Mouse (Mus musculus) kidney, postnatal 36 days (tissue): ENCODE results near the gene H2-T3.
A peak's percentile ranks its signal among the peaks of the same experiment; 100 is the strongest.
"Not testable (repeated sequence)": the region's sequence is repeated elsewhere in the genome, so short reads cannot be mapped to it uniquely, and the experiment has no call there.

Experiments used
- DNase-seq, 2 experiments: peaks; one replicate each; pipeline ENCODE4 v3.0.0; 2021 to 2022; ENCODE audit warnings: mixed read lengths in 2 of 2

Gene H2-T3

DNA sequence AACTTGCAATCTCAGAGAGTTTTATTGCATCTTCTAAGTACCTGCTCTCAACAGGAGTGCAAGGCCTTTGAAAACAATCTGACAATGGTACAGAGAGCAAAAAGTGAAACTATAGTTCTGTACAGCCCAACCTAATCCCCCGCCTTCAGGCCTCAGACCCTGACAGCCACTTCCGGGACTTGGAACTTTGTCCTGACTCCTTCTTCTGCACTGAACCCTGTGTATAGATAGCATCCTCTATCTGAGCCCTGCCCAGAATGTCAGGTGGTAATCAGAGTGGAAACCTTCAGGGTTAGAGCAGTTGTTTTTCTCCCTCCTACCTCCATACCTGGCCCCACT lies at the start of gene H2-T3:
Gene H2-T3 (minus strand): TSS at position 119 of the 339 bp plus-strand sequence.
- no peak for DNase-seq

GRCm38 (mm10) chr17:36237321-36237921 lies 47.3 kb upstream of the H2-T3 start:
- DNase-seq: peak in 1 of 2 experiments; percentile 35

- peak; percentile 38 to 64 for DNase-seq
Measured at GRCm38 (mm10) chr17:36235300-36235699, 45.2 kb upstream of the H2-T3 start.

DNA sequence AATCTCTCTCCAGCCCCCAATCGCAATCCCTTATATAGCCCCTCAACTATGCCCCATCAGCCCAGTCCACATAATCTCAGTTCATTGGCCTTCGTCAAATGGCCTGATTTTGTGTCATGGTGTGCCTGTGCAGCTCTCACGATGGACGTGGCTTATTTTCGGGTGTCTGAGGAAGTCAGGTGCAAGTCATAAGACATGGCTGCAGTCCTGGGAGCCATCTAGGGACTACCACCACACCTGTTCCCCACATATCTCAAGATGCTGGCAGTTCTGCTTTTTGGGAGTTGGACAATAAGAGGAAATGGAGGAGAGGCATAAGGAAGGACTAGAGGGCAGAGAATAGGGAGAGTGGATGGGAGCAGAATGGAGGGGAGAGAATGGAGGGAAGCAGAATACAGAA lies 43.5 kb upstream of the H2-T3 start:
- no peak for DNase-seq

DNA sequence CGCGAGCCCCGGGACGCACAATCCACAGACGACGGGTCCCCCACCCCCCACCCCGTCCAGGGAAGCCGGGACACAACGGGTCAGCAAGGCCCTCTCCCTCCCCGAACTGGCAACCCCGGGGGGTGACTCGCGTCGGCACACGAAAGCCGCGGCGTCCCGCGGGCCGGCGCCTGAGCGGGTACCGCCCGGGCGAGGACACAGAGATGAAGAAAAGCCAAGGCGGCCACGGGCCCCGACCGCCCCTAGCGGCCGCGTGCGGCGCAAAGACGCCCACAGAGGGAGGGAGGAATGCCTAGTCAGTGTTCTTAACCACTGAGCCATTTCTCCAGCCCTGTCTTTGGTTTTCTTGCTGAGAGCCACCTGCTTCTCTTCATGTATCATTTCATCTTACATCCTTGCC lies 41.2 kb upstream of the H2-T3 start:
- peak; percentile 64 to 86 for DNase-seq

- no peak for DNase-seq
Measured at GRCm38 (mm10) chr17:36229046-36229445, 39.0 kb upstream of the H2-T3 start.

DNA sequence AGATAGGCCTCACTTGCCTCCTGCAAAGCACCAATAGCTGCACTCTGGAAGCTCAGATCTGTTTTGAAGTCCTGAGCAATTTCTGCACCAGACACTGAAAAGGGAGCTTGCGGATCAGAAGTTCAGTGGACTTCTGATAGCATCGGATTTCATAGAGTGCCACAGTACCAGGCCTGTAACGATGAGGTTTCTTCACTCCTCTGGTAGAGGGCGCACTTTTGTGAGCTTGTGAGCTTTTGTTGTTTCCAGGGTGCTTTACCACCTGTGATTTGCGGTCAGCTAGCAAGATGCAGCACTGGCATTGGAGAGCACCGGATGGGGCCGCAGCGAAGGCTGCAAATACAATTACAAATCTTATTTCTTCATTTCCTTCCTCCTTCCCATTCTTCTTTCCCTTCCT lies 36.8 kb upstream of the H2-T3 start:
- peak in 1 of 2 experiments; percentile 48 for DNase-seq

DNA sequence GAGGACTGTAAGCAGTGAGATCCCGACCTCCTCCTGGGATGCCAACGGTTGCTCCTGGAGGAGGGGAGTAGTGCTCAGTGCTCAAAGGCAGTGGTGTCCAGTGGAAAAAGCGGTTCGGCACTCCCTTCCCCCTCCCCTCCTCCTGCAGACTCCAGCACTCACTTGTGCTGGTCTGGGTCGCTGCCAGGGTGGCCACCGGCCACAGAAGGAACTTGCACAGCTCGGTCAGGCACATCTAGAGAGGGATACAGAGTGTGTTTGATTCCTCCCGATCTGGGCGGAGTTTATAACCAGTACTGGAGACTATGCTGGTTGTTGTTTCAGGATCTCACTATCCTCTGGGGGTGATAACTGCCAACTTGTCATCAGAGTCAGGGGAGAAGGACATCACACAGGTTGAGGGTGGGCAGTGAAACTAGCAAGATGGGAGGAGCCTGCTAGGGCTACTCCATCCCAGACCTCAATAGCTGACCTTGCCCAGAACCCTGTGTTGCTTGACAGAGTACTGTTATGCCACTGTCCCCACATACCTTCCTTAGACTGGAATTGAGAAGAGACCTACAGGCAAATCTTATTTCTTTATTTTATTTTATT lies 35.2 kb upstream of the H2-T3 start:
- peak in 1 of 2 experiments; percentile 22 for DNase-seq

- DNase-seq: no peak
Measured at GRCm38 (mm10) chr17:36224451-36224850, 34.4 kb upstream of the H2-T3 start.

DNA sequence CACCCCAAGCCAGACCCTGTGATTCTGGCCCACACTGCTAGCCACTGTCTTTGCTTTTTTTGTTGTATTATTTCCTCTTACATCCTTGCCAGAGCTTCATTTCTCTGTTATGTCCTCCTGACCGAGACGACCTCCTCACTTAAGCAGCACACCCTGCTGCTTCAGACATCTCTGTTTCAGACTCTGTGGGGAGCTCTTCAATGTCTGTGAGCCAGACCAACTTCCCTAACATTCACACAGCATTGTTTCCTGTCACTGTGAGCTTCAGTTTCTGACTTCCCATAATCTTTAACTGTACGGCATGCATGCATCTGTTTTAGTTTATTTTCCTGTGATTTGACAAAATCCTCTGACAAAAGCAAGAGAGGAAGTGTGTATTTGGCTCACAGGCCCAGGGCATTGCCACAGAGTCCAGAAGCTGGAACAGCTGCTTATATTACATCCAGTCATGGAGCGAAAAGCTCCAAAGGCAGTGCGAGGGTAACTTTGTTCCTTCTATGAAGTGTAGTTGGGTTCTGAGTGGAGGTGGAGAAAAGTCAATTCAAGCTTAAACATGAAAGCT lies 28.6 kb upstream of the H2-T3 start:
- DNase-seq: no peak

- no peak for DNase-seq
Measured at GRCm38 (mm10) chr17:36215586-36215985, 25.5 kb upstream of the H2-T3 start.

- no peak for DNase-seq
Measured at GRCm38 (mm10) chr17:36206846-36207245, 16.8 kb upstream of the H2-T3 start.

DNA sequence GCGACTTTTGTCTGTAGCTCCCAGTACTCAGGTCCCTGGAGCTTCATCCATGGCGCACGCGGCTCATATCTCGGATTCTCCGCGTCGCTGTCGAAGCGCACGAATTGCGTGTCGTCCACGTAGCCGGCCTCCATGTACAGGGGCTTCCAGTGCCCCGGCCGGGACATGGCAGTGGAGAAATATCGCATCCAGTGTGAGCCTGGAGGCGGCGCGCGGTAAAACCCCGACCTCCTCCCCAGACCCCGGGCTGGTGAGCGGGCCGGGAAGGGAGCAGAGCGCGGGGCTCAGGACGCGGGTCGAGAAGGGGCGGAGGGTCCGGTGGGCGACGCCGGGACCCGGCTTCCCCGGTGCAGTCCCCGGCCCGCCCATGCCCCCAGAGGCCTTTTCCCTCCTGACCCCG lies 15.8 kb upstream of the H2-T3 start:
- DNase-seq: peak in 1 of 2 experiments; percentile 17

DNA sequence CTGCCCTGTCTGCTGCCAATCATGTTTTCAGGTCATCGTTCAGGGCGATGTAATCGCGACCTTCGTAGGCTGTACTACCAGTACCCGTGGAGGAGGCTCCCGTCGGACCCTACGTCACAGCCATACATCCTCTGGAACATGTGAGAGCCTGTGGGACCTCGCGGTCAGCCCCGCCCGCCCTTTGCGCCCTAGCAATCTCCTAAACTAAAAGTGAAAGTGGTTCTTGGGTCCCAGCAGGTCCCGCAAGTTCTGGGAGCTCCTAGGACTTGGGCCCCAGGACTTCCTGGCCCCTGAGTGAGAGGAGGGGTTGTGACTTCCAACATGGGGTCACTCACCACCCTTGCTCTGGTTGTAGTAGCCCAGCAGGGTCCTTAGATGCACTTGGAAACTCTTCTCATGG lies 15.4 kb upstream of the H2-T3 start:
- peak; percentile 6 to 29 for DNase-seq

- no peak for DNase-seq
Measured at GRCm38 (mm10) chr17:36201851-36202250, 11.8 kb upstream of the H2-T3 start.

GRCm38 (mm10) chr17:36198317-36198716 lies 8.2 kb upstream of the H2-T3 start:
- peak in 1 of 2 experiments; percentile 42 for DNase-seq

DNA sequence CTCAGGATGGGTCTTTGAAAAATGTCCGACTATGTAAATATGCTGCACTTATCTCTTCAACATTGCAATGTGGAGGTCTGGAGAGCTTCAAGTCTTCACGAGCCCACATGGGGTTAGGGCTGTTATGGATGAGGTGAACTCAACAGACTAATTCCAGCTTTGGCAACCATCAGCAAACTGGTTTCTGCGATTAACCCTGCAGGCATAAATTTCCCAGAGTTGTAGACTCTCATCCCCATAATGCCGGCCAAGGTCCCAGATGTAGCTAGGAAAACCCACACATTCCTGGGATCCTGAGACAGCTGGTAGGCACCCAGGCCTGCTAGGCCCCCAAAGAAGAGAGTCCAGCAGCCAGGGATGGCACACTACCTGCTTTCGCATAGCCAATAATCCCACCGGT lies 4.4 kb upstream of the H2-T3 start:
- DNase-seq: no peak

DNA sequence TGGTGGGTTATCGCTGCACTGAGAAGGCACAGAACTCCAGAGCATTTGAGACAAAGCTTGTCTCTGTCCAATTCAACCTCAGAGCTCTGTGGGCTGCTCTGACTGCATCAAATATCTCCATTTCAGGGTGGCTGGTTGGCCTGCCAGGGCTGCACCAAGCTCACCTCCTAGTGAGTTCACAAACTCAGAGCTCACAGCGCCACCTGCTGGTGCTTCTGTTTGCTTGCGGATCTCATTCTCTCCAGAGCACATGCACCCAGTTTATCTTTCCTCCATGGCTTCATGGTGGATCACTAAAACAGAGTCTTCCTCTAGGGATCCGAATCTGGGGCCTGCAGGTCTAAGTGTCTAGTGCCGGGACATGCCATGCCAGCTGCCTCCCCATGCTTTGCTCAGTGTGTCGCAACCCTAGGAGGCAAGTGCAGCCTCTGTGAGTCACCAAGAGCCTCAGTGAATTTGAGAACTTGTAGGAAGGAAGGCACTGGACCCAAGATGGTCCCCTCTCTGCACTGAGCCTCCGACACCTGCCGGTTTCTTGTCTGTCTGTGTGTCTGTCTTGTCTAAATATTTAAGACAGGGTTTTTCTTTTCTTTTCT lies 3.6 kb upstream of the H2-T3 start:
- DNase-seq: peak; percentile 55 to 88

DNA sequence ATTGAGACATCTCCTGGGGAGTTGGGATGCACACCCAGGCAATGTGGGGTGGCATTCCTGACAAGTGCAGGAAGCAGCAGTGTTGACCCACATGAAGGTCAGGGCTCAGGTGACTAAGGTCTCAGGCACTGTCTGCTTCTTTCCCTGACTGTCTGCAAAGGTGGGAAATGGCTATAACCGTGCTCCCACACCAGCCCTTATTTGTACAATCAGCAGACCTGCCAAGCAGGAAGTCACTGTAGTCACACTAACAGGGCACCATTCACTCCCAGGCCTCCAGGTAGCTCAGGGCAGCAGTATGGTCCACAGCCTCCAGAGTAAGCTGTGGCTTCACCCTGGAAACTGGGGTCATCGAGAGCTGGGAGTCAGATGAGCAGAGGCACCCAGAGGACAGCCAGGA lies 2.3 kb upstream of the H2-T3 start:
- no peak for DNase-seq

DNA sequence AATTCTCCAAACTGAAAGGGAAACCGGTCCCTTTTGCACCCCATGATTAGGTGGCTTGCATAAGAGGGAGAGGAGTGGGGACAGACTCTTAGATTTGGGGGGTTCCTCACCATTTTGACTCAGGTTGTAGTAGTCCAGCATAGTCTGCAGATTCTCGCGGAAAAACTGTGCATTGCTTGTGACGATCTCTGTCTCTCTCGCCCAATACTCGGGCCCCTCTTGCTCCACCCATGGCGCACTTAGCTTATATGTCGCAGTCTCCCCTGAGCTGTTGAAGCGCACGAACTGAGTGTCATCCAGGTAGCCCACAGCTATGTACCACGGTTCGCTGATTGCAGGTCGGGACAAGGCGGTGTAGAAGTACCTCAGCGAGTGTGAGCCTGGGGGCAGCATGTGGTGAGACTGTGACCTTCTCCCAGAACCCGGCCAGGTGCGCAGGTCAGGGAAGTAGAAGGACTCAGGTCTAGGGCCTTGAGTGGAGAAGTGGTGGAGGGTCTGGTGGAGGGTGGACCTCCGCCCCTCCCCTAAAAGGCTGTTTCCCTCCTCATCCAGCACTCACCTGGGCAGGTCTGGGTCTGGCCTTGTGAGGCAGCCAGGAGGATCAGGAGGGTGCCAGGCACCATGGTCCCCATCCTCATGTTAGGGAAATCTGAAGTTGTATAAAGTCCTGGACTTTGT lies 457 bp downstream of the H2-T3 start:
- no peak for DNase-seq

DNA sequence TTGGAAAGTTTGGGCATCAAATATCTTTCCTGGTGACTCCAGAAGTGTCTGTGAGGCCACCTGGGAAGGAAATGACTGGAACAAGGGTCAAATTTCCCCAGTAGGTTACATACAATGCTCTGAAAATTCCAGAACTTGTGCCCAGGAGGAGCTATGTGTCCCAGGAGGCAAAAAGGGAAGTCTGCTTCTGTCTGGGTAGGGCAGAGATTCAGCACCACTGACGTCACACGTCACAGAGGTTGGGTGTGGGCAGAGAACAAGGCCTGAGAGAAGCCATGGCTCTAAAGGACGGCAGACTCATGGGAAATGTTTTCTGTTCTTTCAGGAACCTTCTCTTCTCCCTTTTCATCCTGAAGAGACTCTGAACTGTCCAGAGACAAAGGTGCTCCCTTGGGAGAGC lies 2.5 kb downstream of the H2-T3 start:
- DNase-seq: no peak

- no peak for DNase-seq
Measured at GRCm38 (mm10) chr17:36182212-36182611, 7.9 kb downstream of the H2-T3 start.

DNA sequence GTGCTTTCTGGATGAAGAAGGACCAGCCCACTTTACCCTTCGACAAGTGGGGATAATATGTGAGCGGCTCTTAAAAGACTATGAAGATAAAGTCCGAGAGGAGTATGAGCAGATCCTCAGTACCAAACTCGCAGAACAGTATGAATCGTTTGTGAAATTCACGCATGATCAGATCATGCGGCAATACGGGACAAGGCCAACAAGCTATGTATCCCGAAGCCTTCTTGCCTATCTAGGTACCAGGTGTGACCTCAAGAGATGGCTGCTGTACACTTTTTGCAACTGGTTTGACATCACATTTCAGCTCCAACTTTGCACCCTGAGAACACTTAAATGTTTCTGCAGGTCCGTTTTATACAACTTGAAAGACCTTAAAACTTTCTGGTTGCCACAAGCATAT lies 10.6 kb downstream of the H2-T3 start:
- not testable (repeated sequence) for DNase-seq

GRCm38 (mm10) chr17:36178938-36179337 lies 11.1 kb downstream of the H2-T3 start:
- peak in 1 of 2 experiments; percentile 46 for DNase-seq
